Mouse (Mus musculus): ENCODE measurements at regions not wholly inside any gene's neighbourhood (a gene's known extent, or its start where the extent isn't known, plus 50 kb on each side); places are given as distances from the start of the nearest gene placed in this dataset.

- DNase-seq = no peak
- intact Hi-C loops (cut with DNase I; ENCODE audit: low total_unique reads) = no loop called here
Measured at GRCm38 (mm10) chr10:16962463-16962862, 760.6 kb upstream of the Cited2 start.

- DNase-seq = no peak
- intact Hi-C loops (cut with DNase I; ENCODE audit: low total_unique reads) = no loop called here
Measured at GRCm38 (mm10) chr10:16978770-16979169, 744.2 kb upstream of the Cited2 start.

GRCm38 (mm10) chr10:16990227-16990626 lies 732.8 kb upstream of the Cited2 start:
- DNase-seq = no peak
- intact Hi-C loops (cut with DNase I; ENCODE audit: low total_unique reads) = no loop called here

- intact Hi-C loops (cut with DNase I; ENCODE audit: low total_unique reads) = no loop called here
- DNase-seq = no peak
Measured at GRCm38 (mm10) chr10:16993789-16994188, 729.2 kb upstream of the Cited2 start.

- intact Hi-C loops (cut with DNase I; ENCODE audit: low total_unique reads) = no loop called here
- no peak for DNase-seq
Measured at GRCm38 (mm10) chr10:16994526-16994925, 728.5 kb upstream of the Cited2 start.

GRCm38 (mm10) chr10:16995010-16995409 lies 728.0 kb upstream of the Cited2 start:
- intact Hi-C loops (cut with DNase I; ENCODE audit: low total_unique reads) = no loop called here
- no peak for DNase-seq

GRCm38 (mm10) chr10:16996820-16997466 lies 726.1 kb upstream of the Cited2 start:
- DNase-seq = no peak
- intact Hi-C loops (cut with DNase I; ENCODE audit: low total_unique reads) = no loop called here

- intact Hi-C loops (cut with DNase I; ENCODE audit: low total_unique reads) = no loop called here
- DNase-seq = no peak
Measured at GRCm38 (mm10) chr10:17001320-17001719, 721.7 kb upstream of the Cited2 start.

- no peak for DNase-seq
- intact Hi-C loops (cut with DNase I; ENCODE audit: low total_unique reads) = no loop called here
Measured at GRCm38 (mm10) chr10:17003123-17003849, 719.7 kb upstream of the Cited2 start.

- no peak for DNase-seq
- intact Hi-C loops (cut with DNase I; ENCODE audit: low total_unique reads) = no loop called here
Measured at GRCm38 (mm10) chr10:17008683-17009082, 714.3 kb upstream of the Cited2 start.

- intact Hi-C loops (cut with DNase I; ENCODE audit: low total_unique reads) = no loop called here
- DNase-seq = no peak
Measured at GRCm38 (mm10) chr10:17010047-17010446, 713.0 kb upstream of the Cited2 start.

- DNase-seq = no peak
- intact Hi-C loops (cut with DNase I; ENCODE audit: low total_unique reads) = no loop called here
Measured at GRCm38 (mm10) chr10:17011876-17012275, 711.1 kb upstream of the Cited2 start.

- intact Hi-C loops (cut with DNase I; ENCODE audit: low total_unique reads) = no loop called here
Measured at GRCm38 (mm10) chr10:17012541-17012975, 710.5 kb upstream of the Cited2 start.

GRCm38 (mm10) chr10:17014826-17015225 lies 708.2 kb upstream of the Cited2 start:
- DNase-seq = no peak
- intact Hi-C loops (cut with DNase I; ENCODE audit: low total_unique reads) = no loop called here

More at GRCm38 (mm10) chr10:17012541-17012975, 710.5 kb upstream of the Cited2 start:
- no peak for DNase-seq

GRCm38 (mm10) chr10:17016854-17017253 lies 706.2 kb upstream of the Cited2 start:
- intact Hi-C loops (cut with DNase I; ENCODE audit: low total_unique reads) = no loop called here
- DNase-seq = no peak

- no peak for DNase-seq
- intact Hi-C loops (cut with DNase I; ENCODE audit: low total_unique reads) = no loop called here
Measured at GRCm38 (mm10) chr10:17022216-17023158, 700.5 kb upstream of the Cited2 start.

- intact Hi-C loops (cut with DNase I; ENCODE audit: low total_unique reads) = no loop called here
- no peak for DNase-seq
Measured at GRCm38 (mm10) chr10:17023571-17024293, 699.3 kb upstream of the Cited2 start.

- DNase-seq = no peak
- intact Hi-C loops (cut with DNase I; ENCODE audit: low total_unique reads) = no loop called here
Measured at GRCm38 (mm10) chr10:17024294-17024665, 698.7 kb upstream of the Cited2 start.

- DNase-seq = no peak
- intact Hi-C loops (cut with DNase I; ENCODE audit: low total_unique reads) = no loop called here
Measured at GRCm38 (mm10) chr10:17034892-17035775, 687.9 kb upstream of the Cited2 start.

Measured in gastrocnemius, postnatal 14 days (tissue).